Mouse (Mus musculus): ENCODE results near the gene Sytl2. TPM values are rescaled to one million over a fixed set of nuclear protein-coding genes. Genes with fewer than 3 reads are reported as not detected.

The Sytl2 gene
- polyA plus RNA-seq, 1 experiment, result 2.7 TPM

GRCm38 (mm10) chr7:90384411-90384810 is 82.4 kb downstream of the Sytl2 start:
- Histone ChIP-seq H3K27ac (replicated peaks; ENCODE audit: low read depth, low read length) (no peak overlapping the region), H3K4me3 (ENCODE audit: insufficient read depth, low read depth, low read length) (no peak overlapping the region), H3K4me1 (ENCODE audit: control insufficient read depth, insufficient read depth, insufficient read length, low read length) (no peaks in the 10 kb centered on the region)

- 0 out of 2 replicates have a peak overlapping the region, but pooled peaks have one; percentile 5 for H3K4me3 ChIP-seq (ENCODE audit: insufficient read depth, low read depth, low read length)
Measured at GRCm38 (mm10) chr7:90386885-90387459, 84.9 kb downstream of the Sytl2 start.

DNA sequence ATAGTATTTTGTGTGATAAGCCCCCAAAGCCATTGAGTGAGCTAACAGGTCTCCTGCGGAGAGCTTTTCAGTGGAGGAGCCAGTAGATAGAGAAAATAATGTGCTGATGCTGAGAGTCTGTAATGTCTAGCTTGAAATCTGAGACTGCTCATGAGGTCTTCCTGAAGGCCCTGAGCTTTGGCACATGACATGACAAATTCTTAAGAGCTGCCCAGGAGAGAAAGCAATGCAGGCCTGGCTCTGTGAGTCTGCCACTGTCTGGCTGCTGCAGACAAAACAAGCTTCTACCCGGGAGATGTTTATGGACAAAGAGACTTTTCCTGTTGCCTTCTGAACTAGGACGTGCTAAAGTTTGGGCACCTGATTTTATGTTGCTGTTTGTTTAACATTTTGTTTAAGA is 87.7 kb downstream of the Sytl2 start:
- H3K4me1 ChIP-seq (ENCODE audit: control insufficient read depth, insufficient read depth, insufficient read length, low read length), result no peaks in the 10 kb centered on the region
- no peak overlapping the region for H3K4me3 ChIP-seq (ENCODE audit: insufficient read depth, low read depth, low read length)
- no peak overlapping the region for H3K27ac ChIP-seq (replicated peaks; ENCODE audit: low read depth, low read length)

More at GRCm38 (mm10) chr7:90386885-90387459, 84.9 kb downstream of the Sytl2 start:
- Histone ChIP-seq H3K27ac (replicated peaks; ENCODE audit: low read depth, low read length) (no peak overlapping the region), H3K4me1 (ENCODE audit: control insufficient read depth, insufficient read depth, insufficient read length, low read length) (no peaks in the 10 kb centered on the region)

GRCm38 (mm10) chr7:90395073-90395472 is 93.0 kb downstream of the Sytl2 start:
- no peak overlapping the region for H3K4me3 ChIP-seq (ENCODE audit: insufficient read depth, low read depth, low read length)
- H3K4me1 ChIP-seq (ENCODE audit: control insufficient read depth, insufficient read depth, insufficient read length, low read length), result no peaks in the 10 kb centered on the region
- no peak overlapping the region for H3K27ac ChIP-seq (replicated peaks; ENCODE audit: low read depth, low read length)

DNA sequence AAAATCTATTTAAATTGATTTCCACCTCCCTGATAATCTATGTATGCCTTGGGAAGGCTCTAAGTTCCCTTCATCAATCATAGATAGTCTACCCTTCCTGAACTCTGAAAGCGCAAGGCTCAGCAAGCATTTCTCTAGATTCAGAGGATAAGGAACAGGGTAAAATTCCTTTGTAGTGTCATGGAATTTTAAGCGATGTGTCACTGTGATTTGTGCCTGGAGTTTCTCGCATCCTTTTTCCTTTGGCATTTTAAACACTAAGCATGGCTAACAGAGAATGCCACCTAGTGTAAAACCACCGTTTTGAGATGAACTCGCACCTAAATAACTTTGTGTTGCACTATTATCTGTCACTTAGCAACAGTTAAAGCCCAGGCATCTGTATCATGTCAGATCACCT is 93.9 kb downstream of the Sytl2 start:
- Histone ChIP-seq H3K27ac (replicated peaks; ENCODE audit: low read depth, low read length) (no peak overlapping the region), H3K4me1 (ENCODE audit: control insufficient read depth, insufficient read depth, insufficient read length, low read length) (no peaks in the 10 kb centered on the region), H3K4me3 (ENCODE audit: insufficient read depth, low read depth, low read length) (no peak overlapping the region)

GRCm38 (mm10) chr7:90409934-90410333 is 107.9 kb downstream of the Sytl2 start:
- no peak overlapping the region for H3K27ac ChIP-seq (replicated peaks; ENCODE audit: low read depth, low read length)
- no peaks in the 10 kb centered on the region for H3K4me1 ChIP-seq (ENCODE audit: control insufficient read depth, insufficient read depth, insufficient read length, low read length)
- H3K4me3 ChIP-seq (ENCODE audit: insufficient read depth, low read depth, low read length), result no peak overlapping the region

DNA sequence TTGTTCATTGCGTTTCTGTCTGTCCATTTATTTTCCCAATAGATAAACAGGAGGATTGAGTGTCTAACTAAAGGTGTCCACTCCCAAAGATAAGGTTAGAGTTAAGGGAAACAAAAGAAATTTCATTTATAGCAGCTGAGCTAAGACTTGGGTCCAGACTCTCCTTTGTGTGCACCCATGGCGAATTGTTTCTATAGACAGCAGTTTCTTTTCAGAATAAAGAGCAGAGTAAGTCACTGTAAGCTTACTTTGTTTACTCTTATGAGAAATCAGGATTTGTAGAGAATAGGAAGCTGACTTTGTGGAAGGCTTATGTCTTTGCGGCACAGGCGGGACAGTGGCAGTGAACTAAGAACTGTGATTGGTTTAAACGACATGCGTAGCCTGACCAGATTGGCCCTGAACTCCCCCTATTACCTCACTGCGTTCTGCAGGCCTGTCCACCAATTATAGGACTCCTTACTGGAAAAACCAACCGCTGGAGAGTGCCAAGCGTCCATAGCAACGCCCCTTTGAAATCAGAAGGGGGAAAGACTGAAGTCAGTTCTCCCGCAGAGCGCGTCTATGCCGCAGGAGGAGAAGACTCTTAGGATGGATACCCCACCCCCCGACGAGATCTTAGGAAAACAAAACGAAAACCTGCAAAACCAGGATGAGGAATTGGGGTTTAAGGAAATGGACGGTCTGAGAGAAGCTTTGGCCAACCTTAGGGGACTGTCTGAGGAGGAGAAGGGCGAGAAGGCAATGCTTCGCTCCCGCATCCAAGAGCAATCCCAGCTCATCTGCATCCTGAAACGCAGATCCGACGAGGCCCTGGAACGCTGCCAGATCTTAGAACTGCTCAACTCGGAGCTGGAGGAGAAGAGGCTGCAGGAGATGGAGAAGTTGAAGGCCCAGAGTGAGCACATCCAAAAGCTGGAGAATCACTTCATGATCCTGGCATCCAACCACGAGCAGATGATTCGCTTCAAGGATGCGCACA is 124.3 kb downstream of the Sytl2 start, which contains the start of gene Ccdc89:
TSS of gene Ccdc89 (plus strand) at position 558 of the 982 bp plus-strand sequence.
- Histone ChIP-seq H3K4me1 (ENCODE audit: control insufficient read depth, insufficient read depth, insufficient read length, low read length) (0 out of 2 replicates have a peak, but pooled peaks cover 4% of the 10 kb centered on the region), H3K4me3 (ENCODE audit: insufficient read depth, low read depth, low read length) (peak within 1 kb of the TSS; percentile 60), H3K27ac (replicated peaks; ENCODE audit: low read depth, low read length) (no peak within 1 kb of the TSS)

DNA sequence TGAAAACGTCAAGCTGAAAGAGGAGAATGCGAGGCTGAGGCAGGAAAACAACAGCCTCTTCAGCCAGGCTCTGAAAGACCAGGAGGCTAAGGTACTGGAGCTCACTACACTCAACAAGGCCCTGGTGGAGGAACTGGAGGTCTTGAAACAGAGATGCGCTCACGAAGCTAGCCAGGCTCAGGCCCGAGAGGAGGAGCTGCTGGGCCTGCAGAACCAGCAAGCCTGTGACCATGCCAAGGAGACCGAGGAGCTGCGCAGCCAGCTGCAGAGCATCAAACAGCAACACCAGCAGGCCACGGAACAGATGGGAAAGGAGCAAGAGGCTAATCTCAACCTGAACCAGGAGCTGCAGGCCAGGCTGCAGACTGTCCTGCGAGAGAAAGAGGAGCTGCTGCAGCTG is 125.0 kb downstream of the Sytl2 start:
- Histone ChIP-seq H3K27ac (replicated peaks; ENCODE audit: low read depth, low read length) (no peak overlapping the region), H3K4me3 (ENCODE audit: insufficient read depth, low read depth, low read length) (peak overlapping the region; percentile 60; the same call in 1 of the 2 replicates), H3K4me1 (ENCODE audit: control insufficient read depth, insufficient read depth, insufficient read length, low read length) (0 out of 2 replicates have a peak, but pooled peaks cover 4% of the 10 kb centered on the region)

- Histone ChIP-seq H3K4me3 (ENCODE audit: insufficient read depth, low read depth, low read length) (no peak overlapping the region), H3K27ac (replicated peaks; ENCODE audit: low read depth, low read length) (no peak overlapping the region), H3K4me1 (ENCODE audit: control insufficient read depth, insufficient read depth, insufficient read length, low read length) (no peaks in the 10 kb centered on the region)
Measured at GRCm38 (mm10) chr7:90432221-90432620, 130.2 kb downstream of the Sytl2 start.

- Histone ChIP-seq H3K4me3 (ENCODE audit: insufficient read depth, low read depth, low read length) (no peak overlapping the region), H3K27ac (replicated peaks; ENCODE audit: low read depth, low read length) (no peak overlapping the region), H3K4me1 (ENCODE audit: control insufficient read depth, insufficient read depth, insufficient read length, low read length) (no peaks in the 10 kb centered on the region; the same call in 1 of the 2 replicates)
Measured at GRCm38 (mm10) chr7:90440044-90440443, 138.0 kb downstream of the Sytl2 start.

- peak overlapping the region; percentile 40; the same call in 1 of the 2 replicates for H3K27ac ChIP-seq (replicated peaks; ENCODE audit: low read depth, low read length)
- H3K4me1 ChIP-seq (ENCODE audit: control insufficient read depth, insufficient read depth, insufficient read length, low read length), result no peaks in the 10 kb centered on the region; the same call in 1 of the 2 replicates
- H3K4me3 ChIP-seq (ENCODE audit: insufficient read depth, low read depth, low read length), result peak overlapping the region; percentile 50
Measured at GRCm38 (mm10) chr7:90442070-90442469, 140.0 kb downstream of the Sytl2 start.

GRCm38 (mm10) chr7:90442518-90443080 is 140.5 kb downstream of the Sytl2 start, which contains the start of gene Crebzf:
TSS of gene Crebzf (plus strand) at chr7:90442729.
- H3K4me3 ChIP-seq (ENCODE audit: insufficient read depth, low read depth, low read length), result peak within 1 kb of the TSS; percentile 100
- H3K27ac ChIP-seq (replicated peaks; ENCODE audit: low read depth, low read length), result peak within 1 kb of the TSS; percentile 83
- H3K4me1 ChIP-seq (ENCODE audit: control insufficient read depth, insufficient read depth, insufficient read length, low read length), result no peaks in the 10 kb centered on the region; the same call in 1 of the 2 replicates

DNA sequence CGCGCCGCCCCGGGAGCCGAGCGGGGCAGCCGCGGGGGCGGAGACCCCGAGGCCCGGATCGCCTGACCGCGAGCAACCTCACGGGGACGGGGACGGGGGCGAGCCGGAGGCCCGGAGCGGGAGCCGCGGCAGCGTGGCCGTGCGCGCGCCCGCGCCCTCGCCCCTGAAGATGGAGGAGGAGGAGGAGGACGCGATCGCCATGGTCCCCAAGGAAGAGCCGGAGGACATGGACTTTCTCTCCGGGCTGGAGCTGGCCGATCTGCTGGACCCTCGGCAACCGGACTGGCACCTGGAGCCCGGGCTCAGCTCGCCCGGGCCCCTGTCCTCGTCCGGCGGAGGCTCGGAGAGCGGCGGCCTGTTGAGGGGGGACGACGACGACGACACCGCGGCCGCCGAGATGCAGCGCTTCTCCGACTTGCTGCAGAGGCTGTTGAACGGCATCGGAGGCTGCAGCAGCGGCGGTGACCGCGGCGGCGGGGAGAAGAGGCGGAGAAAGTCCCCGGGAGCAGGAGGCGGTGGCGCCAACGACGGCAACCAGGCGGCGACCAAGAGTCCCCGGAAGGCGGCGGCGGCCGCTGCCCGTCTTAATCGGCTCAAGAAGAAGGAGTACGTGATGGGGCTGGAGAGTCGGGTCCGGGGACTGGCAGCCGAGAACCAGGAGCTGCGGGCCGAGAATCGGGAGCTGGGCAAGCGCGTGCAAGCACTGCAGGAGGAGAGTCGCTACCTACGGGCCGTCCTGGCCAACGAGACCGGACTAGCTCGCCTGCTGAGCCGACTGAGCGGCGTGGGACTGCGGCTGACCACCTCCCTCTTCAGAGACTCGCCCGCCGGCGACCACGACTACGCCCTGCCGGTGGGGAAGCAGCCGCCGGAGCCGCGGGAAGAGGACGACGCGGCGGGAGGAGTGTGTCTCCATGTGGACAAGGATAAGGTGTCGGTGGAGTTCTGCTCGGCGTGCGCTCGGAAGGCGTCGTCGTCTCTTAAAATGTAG is 141.3 kb downstream of the Sytl2 start:
- Histone ChIP-seq H3K4me3 (ENCODE audit: insufficient read depth, low read depth, low read length) (peak overlapping the region; percentile 100), H3K4me1 (ENCODE audit: control insufficient read depth, insufficient read depth, insufficient read length, low read length) (no peaks in the 10 kb centered on the region; the same call in 1 of the 2 replicates), H3K27ac (replicated peaks; ENCODE audit: low read depth, low read length) (peak overlapping the region; percentile 83)

DNA sequence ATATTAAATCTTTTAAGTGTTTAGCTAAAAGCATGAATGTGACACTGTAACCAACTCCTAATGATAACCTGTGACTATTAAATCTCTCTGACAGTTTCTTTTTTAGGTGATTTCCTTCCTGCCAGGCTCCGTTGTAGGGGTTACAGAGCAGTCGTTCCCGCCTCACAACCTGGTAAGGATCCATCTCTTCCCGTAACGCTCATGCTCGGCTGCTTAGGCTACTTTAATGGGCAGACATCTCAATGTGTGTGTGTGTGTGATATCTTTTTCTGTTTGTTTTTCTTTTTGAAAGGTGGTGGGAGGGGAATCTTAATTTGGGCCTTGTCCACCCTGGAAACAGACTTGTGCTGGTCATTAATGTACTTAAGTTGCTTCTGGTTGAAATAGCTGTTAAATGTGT is 142.2 kb downstream of the Sytl2 start:
- H3K4me1 ChIP-seq (ENCODE audit: control insufficient read depth, insufficient read depth, insufficient read length, low read length), result no peaks in the 10 kb centered on the region; the same call in 1 of the 2 replicates
- peak overlapping the region; percentile 100 for H3K4me3 ChIP-seq (ENCODE audit: insufficient read depth, low read depth, low read length)
- peak overlapping the region; percentile 83 for H3K27ac ChIP-seq (replicated peaks; ENCODE audit: low read depth, low read length)

Measured in brown adipose tissue, adult 24 weeks (tissue).